Mouse (Mus musculus) erythroblast, embryonic 14.5 days (primary cell): ENCODE measurements around the gene Pard3.

ENCODE experiments used
- GATA1 ChIP-seq: IDR thresholded peaks from 2 replicates; pipeline ENCODE4 v1.6.1; 2012; ENCODE audit warnings: low read length, inconsistent platforms, mixed read lengths
- TAL1 ChIP-seq: IDR thresholded peaks from 3 replicates; pipeline ENCODE4 v1.6.1; 2012; ENCODE audit warnings: low read length, inconsistent platforms, mixed read lengths

DNA sequence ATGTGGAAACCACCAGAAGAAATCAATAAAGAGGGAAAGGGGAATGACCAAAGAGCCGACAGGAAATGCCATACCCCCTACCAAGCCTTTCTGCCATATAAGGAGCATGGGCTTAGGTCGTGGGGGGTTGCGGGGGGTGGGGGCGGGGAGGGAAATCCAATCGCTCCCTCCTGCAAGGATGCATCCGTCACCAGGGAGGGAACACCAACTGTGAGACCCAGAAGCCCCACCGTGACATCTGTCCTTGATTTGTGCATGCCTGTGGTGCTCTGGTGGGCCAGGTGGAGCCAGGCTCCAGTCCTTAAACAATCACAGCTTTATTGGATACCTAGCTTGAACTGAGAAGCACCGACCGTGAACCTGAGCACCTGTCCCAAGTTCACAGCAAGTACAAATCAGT lies 24.7 kb downstream of the Pard3 start:
- TF ChIP-seq GATA1 (no peak), TAL1 (no peak)
